Mouse (Mus musculus) midbrain, embryonic 11.5 days (tissue): ENCODE measurements at regions not wholly inside any gene's neighbourhood (a gene's known extent, or its start where the extent isn't known, plus 50 kb on each side); places are given as distances from the start of the nearest gene placed in this dataset.

Experiments
- ATAC-seq: fragments of 200-750 bp; cut with Nextera tagmentation; 2 replicates; pipeline ENCODE4 v1.8.0; 2017; ENCODE audit warnings: moderate TSS enrichment, moderate library complexity; ENCODE audit not compliant: low FRiP score
- DNase-seq: peaks from one replicate; pipeline ENCODE4 v3.0.0; 2015; ENCODE audit warnings: low spot score; ENCODE audit errors: missing footprints
- H3K27ac ChIP-seq: fragments of 300-500 bp; sonication (generic); 2 replicates; pipeline ENCODE4 v1.5.1; 2014; ENCODE audit warnings: low read depth, low read length
- H3K27me3 ChIP-seq: fragments of 300-500 bp; sonication (generic); 2 replicates; pipeline ENCODE4 v1.6.1; 2014; ENCODE audit warnings: mild to moderate bottlenecking, low read length, moderate library complexity, mixed read lengths; ENCODE audit not compliant: control insufficient read depth, insufficient read depth
- H3K36me3 ChIP-seq: fragments of 300-500 bp; sonication (generic); 2 replicates; pipeline ENCODE4 v1.6.1; 2014; ENCODE audit warnings: mild to moderate bottlenecking, low read length, moderate library complexity, mixed read lengths; ENCODE audit not compliant: control insufficient read depth, insufficient read depth
- H3K4me1 ChIP-seq: fragments of 300-500 bp; sonication (generic); 2 replicates; pipeline ENCODE4 v1.6.1; 2014; ENCODE audit warnings: low read length; ENCODE audit not compliant: control insufficient read depth, insufficient read depth
- H3K4me2 ChIP-seq: fragments of 300-500 bp; sonication (generic); 2 replicates; pipeline ENCODE4 v1.6.1; 2014; ENCODE audit warnings: mild to moderate bottlenecking, moderate library complexity
- H3K4me3 ChIP-seq: fragments of 300-500 bp; sonication (generic); 2 replicates; pipeline ENCODE4 v1.5.1; 2014; ENCODE audit warnings: low read depth, low read length
- H3K9ac ChIP-seq: fragments of 300-500 bp; sonication (generic); 2 replicates; pipeline ENCODE4 v1.6.1; 2014; ENCODE audit warnings: low read length
- H3K9me3 ChIP-seq: fragments of 300-500 bp; sonication (generic); 2 replicates; pipeline ENCODE4 v1.6.1; 2016; ENCODE audit warnings: low read length; ENCODE audit not compliant: control insufficient read depth
- WGBS: fragments of 180-500 bp; shearing (Covaris S2); extraction: QIAGEN DNeasy Blood & Tissue Kit; methylation state at CpG from one replicate; pipeline ENCODE4 v1.1.7; 2014; 5-methylcytosine and 5-hydroxymethylcytosine counted together

GRCm38 (mm10) chr14:62218716-62219115 lies 73.7 kb upstream of the Rnaseh2b start:
- DNase-seq (no peak), ATAC-seq (no peak)

GRCm38 (mm10) chr14:62220770-62221169 lies 71.6 kb upstream of the Rnaseh2b start:
- no peaks in the 10 kb centered on the region for H3K4me1 ChIP-seq
- no peak overlapping the region for H3K9ac ChIP-seq
- H3K4me2 ChIP-seq = no peak overlapping the region
- H3K9me3 ChIP-seq = no peaks in the 10 kb centered on the region
- H3K27ac ChIP-seq = no peak overlapping the region
- no peak overlapping the region for H3K4me3 ChIP-seq
- H3K27me3 ChIP-seq = no peaks in the 10 kb centered on the region
- DNase-seq (no peak), ATAC-seq (no peak)
- WGBS = 87% methylated on average over 4 of the region's 4 CpGs
- no peaks in the 10 kb centered on the region for H3K36me3 ChIP-seq

More at GRCm38 (mm10) chr14:62218716-62219115, 73.7 kb upstream of the Rnaseh2b start:
- 42% methylated on average over 2 of the region's 2 CpGs for WGBS
- H3K4me2 ChIP-seq = no peak overlapping the region
- no peaks in the 10 kb centered on the region for H3K27me3 ChIP-seq
- no peak overlapping the region for H3K4me3 ChIP-seq
- no peaks in the 10 kb centered on the region for H3K9me3 ChIP-seq
- no peaks in the 10 kb centered on the region for H3K36me3 ChIP-seq
- no peak overlapping the region for H3K9ac ChIP-seq
- H3K4me1 ChIP-seq = no peaks in the 10 kb centered on the region
- H3K27ac ChIP-seq = no peak overlapping the region
